Mouse (Mus musculus) cerebellum, adult 2 months (tissue): ENCODE data around the gene Adipor1. TPM values are rescaled to one million over a fixed set of nuclear protein-coding genes. Genes with fewer than 3 reads are reported as not detected.
A peak's percentile ranks its signal among the peaks of the same experiment; 100 is the strongest.

Experiments
- DNase-seq, 2 experiments: peaks; one replicate each; pipeline ENCODE4 v3.0.0; 2021
- H3K27ac ChIP-seq: fragments of 200-500 bp; 2 replicates; pipeline ENCODE4 v1.5.1; 2012; ENCODE audit warnings: low read length, control low read depth, inconsistent platforms; ENCODE audit not compliant: insufficient read depth
- H3K27me3 ChIP-seq: fragments of 200-500 bp; 2 replicates; pipeline ENCODE4 v1.6.1; 2012; ENCODE audit warnings: inconsistent platforms, mild to moderate bottlenecking, low read length, moderate library complexity; ENCODE audit not compliant: control insufficient read depth, insufficient read depth
- H3K4me1 ChIP-seq: fragments of 200-500 bp; 2 replicates; pipeline ENCODE4 v1.6.1; 2011; ENCODE audit warnings: low read length; ENCODE audit not compliant: control insufficient read depth, insufficient read depth
- H3K4me3 ChIP-seq: fragments of 200-500 bp; replicated peaks from 2 replicates; pipeline ENCODE3; 2011; ENCODE audit warnings: mild to moderate bottlenecking, low read depth, low read length, control low read depth; ENCODE audit not compliant: insufficient read depth
- CTCF ChIP-seq: fragments of 200-500 bp; IDR thresholded peaks from 2 replicates; pipeline ENCODE4 v1.5.1; 2011; ENCODE audit warnings: low read depth, mild to moderate bottlenecking, control low read depth, low read length, moderate library complexity, borderline replicate concordance; ENCODE audit not compliant: insufficient read depth
- POLR2A ChIP-seq: fragments of 200-500 bp; IDR thresholded peaks from 2 replicates; pipeline ENCODE4 v1.6.1; 2011; ENCODE audit warnings: low read length, control low read depth, borderline replicate concordance; ENCODE audit not compliant: insufficient read depth
- WGBS: fragments of 180-500 bp; shearing (Covaris S2); methylation state at CpG from one replicate; pipeline ENCODE4 v1.1.7; 2018; 5-methylcytosine and 5-hydroxymethylcytosine counted together
- polyA plus RNA-seq: library from polyadenylated mRNA; depleted of rRNA; stranded (reverse); fragments of >200 nt; gene quantifications from 2 replicates; pipeline ENCODE4 v1.2.3, GENCODE M21; 2012; rRNA removed

Adipor1 gene
- 68.1 and 70.2 TPM in 2 replicates for polyA plus RNA-seq

GRCm38 (mm10) chr1:134415168-134415831, at the start of gene Adipor1:
TSS of gene Adipor1 (plus strand) at chr1:134415378.
- Histone ChIP-seq H3K27me3 (no peaks in the 10 kb centered on the region), H3K4me1 (peaks cover 5% of the 10 kb centered on the region; the same call in 1 of the 2 replicates), H3K4me3 (peak within 1 kb of the TSS; percentile 81), H3K27ac (peak within 1 kb of the TSS; percentile 64)
- TF ChIP-seq CTCF (no peak), POLR2A (peak; percentile 68; the same call in 1 of the 2 replicates)
- peak; percentile 98 to 99 for DNase-seq
- 1% methylated on average over 59 of the region's 77 CpGs for WGBS

GRCm38 (mm10) chr1:134365491-134365890, 49.7 kb upstream of the Adipor1 start:
- Histone ChIP-seq H3K27ac (no peak overlapping the region), H3K4me1 (no peaks in the 10 kb centered on the region), H3K4me3 (no peak overlapping the region), H3K27me3 (no peaks in the 10 kb centered on the region)
- 66% methylated on average over 5 of the region's 5 CpGs for WGBS
- DNase-seq: no peak
- TF ChIP-seq POLR2A: no peak
- no peak for TF ChIP-seq CTCF

GRCm38 (mm10) chr1:134368777-134369337, 46.3 kb upstream of the Adipor1 start:
- no peaks in the 10 kb centered on the region for H3K4me1 ChIP-seq
- no peaks in the 10 kb centered on the region for H3K27me3 ChIP-seq
- peak; percentile 31 to 45 for DNase-seq
- H3K4me3 ChIP-seq: no peak overlapping the region
- TF ChIP-seq POLR2A: no peak
- TF ChIP-seq CTCF: peak; percentile 33; the same call in 1 of the 2 replicates
- no peak overlapping the region for H3K27ac ChIP-seq
- 51% methylated on average over 9 of the region's 9 CpGs for WGBS

GRCm38 (mm10) chr1:134374124-134374523, 41.1 kb upstream of the Adipor1 start:
- H3K27ac ChIP-seq: no peak overlapping the region
- H3K4me3 ChIP-seq: no peak overlapping the region
- no peak for DNase-seq
- no peak for TF ChIP-seq CTCF
- no peak for TF ChIP-seq POLR2A
- 66% methylated on average over 2 of the region's 2 CpGs for WGBS
- no peaks in the 10 kb centered on the region for H3K27me3 ChIP-seq
- no peaks in the 10 kb centered on the region for H3K4me1 ChIP-seq

GRCm38 (mm10) chr1:134381051-134381450, 34.1 kb upstream of the Adipor1 start:
- TF ChIP-seq POLR2A (no peak), CTCF (no peak)
- H3K4me3 ChIP-seq: no peak overlapping the region
- H3K27me3 ChIP-seq: no peaks in the 10 kb centered on the region
- no peaks in the 10 kb centered on the region for H3K4me1 ChIP-seq
- H3K27ac ChIP-seq: no peak overlapping the region
- no peak for DNase-seq
- WGBS: 90% methylated on average over 2 of the region's 2 CpGs

- Histone ChIP-seq H3K27me3 (no peaks in the 10 kb centered on the region), H3K4me1 (no peaks in the 10 kb centered on the region), H3K4me3 (no peak overlapping the region), H3K27ac (no peak overlapping the region)
- no peak for TF ChIP-seq POLR2A
- TF ChIP-seq CTCF: no peak
- 19% methylated on average over 19 of the region's 19 CpGs for WGBS
- peak in 1 of 2 experiments; percentile 12 for DNase-seq
Observed at GRCm38 (mm10) chr1:134381795-134382625, 33.2 kb upstream of the Adipor1 start.

- Histone ChIP-seq H3K4me1 (no peaks in the 10 kb centered on the region), H3K27ac (no peak overlapping the region), H3K27me3 (no peaks in the 10 kb centered on the region), H3K4me3 (no peak overlapping the region)
- DNase-seq: no peak
- 79% methylated on average over 4 of the region's 4 CpGs for WGBS
- TF ChIP-seq CTCF (no peak), POLR2A (no peak)
Observed at GRCm38 (mm10) chr1:134384581-134384980, 30.6 kb upstream of the Adipor1 start.
